Mouse (Mus musculus): ENCODE data around the gene Ctnna2. TPM values are rescaled to one million over a fixed set of nuclear protein-coding genes. Genes with fewer than 3 reads are reported as not detected.

The Ctnna2 gene
- polyA plus RNA-seq, 1 experiment from 2014 or later: 7.2 TPM

DNA sequence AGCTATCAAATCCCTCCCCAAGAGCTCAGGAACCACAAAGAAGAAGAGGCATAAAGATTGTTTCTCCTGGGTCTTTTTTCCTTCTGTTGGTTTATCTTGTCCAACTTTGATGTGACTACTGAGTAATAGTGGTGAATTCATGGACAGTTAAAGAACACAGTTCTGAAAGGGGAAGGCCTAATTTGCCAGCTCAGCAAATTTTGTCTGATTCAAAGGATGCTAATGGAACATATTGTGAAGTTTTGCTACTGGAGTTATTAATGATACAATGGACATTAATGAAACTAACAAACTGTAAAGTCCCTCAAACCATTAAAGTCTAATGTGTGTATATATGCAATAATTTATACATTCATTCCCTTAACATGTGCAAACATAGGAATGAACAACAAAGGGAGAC, 635.7 kb downstream of the Ctnna2 start:
- no peak overlapping the region for H3K27ac ChIP-seq (ENCODE audit: low read length)
- no peaks in the 10 kb centered on the region for H3K4me1 ChIP-seq (ENCODE audit: control insufficient read depth, insufficient read depth, low read length)
- no peak overlapping the region for H3K4me3 ChIP-seq (replicated peaks; ENCODE audit: low read length)
- no peaks in the 10 kb centered on the region for H3K9me3 ChIP-seq (replicated peaks; ENCODE audit: control insufficient read depth, low read length)
- H3K36me3 ChIP-seq (ENCODE audit: control insufficient read depth, insufficient read depth, low read length): no peaks in the 10 kb centered on the region
- H3K9ac ChIP-seq (ENCODE audit: low read length): no peak overlapping the region
- H3K4me2 ChIP-seq (ENCODE audit: low read depth, low read length): no peak overlapping the region
- no peak for ATAC-seq (ENCODE audit: insufficient read depth, low FRiP score)
- no peaks in the 10 kb centered on the region for H3K27me3 ChIP-seq (ENCODE audit: control insufficient read depth, insufficient read depth, low read length)

GRCm38 (mm10) chr6:77335537-77335936, 644.0 kb downstream of the Ctnna2 start:
- no peak overlapping the region for H3K27ac ChIP-seq (ENCODE audit: low read length)
- 75% methylated on average over 2 of the region's 2 CpGs for WGBS
- no peaks in the 10 kb centered on the region for H3K36me3 ChIP-seq (ENCODE audit: control insufficient read depth, insufficient read depth, low read length)
- H3K4me2 ChIP-seq (ENCODE audit: low read depth, low read length): no peak overlapping the region
- no peaks in the 10 kb centered on the region for H3K9me3 ChIP-seq (replicated peaks; ENCODE audit: control insufficient read depth, low read length)
- H3K9ac ChIP-seq (ENCODE audit: low read length): no peak overlapping the region
- no peak for ATAC-seq (ENCODE audit: insufficient read depth, low FRiP score)
- no peaks in the 10 kb centered on the region for H3K4me1 ChIP-seq (ENCODE audit: control insufficient read depth, insufficient read depth, low read length)
- no peak overlapping the region for H3K4me3 ChIP-seq (replicated peaks; ENCODE audit: low read length)
- H3K27me3 ChIP-seq (ENCODE audit: control insufficient read depth, insufficient read depth, low read length): no peaks in the 10 kb centered on the region

DNA sequence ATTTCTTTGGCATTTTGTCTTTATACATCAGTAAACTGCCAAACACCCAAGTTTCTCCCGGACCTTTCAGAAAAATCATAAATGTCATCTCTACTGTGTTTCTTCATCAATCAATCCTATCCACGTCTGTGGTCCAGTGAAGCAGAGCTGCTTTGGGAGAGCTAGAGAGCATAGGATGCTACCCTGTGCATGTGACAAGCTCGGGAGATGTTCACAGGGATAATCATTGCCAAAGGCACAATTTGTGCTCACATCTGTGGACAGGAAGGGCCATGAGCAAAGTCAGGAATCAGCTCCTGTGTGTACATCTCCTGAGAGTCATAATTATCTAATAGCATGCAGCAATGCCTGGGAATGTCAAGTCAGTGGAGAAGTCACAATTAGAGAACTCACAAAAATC, 654.8 kb downstream of the Ctnna2 start:
- no peak overlapping the region for H3K27ac ChIP-seq (ENCODE audit: low read length)
- no peak overlapping the region for H3K4me3 ChIP-seq (replicated peaks; ENCODE audit: low read length)
- no peaks in the 10 kb centered on the region for H3K4me1 ChIP-seq (ENCODE audit: control insufficient read depth, insufficient read depth, low read length)
- 71% methylated on average over 3 of the region's 3 CpGs for WGBS
- no peak overlapping the region for H3K4me2 ChIP-seq (ENCODE audit: low read depth, low read length)
- no peaks in the 10 kb centered on the region for H3K9me3 ChIP-seq (replicated peaks; ENCODE audit: control insufficient read depth, low read length)
- no peaks in the 10 kb centered on the region for H3K36me3 ChIP-seq (ENCODE audit: control insufficient read depth, insufficient read depth, low read length)
- H3K9ac ChIP-seq (ENCODE audit: low read length): no peak overlapping the region
- ATAC-seq (ENCODE audit: insufficient read depth, low FRiP score): no peak
- H3K27me3 ChIP-seq (ENCODE audit: control insufficient read depth, insufficient read depth, low read length): no peaks in the 10 kb centered on the region

- no peaks in the 10 kb centered on the region for H3K27me3 ChIP-seq (ENCODE audit: control insufficient read depth, insufficient read depth, low read length)
- H3K4me3 ChIP-seq (replicated peaks; ENCODE audit: low read length): no peak overlapping the region
- ATAC-seq (ENCODE audit: insufficient read depth, low FRiP score): no peak
- 85% methylated on average over 1 of the region's 1 CpGs for WGBS
- H3K4me2 ChIP-seq (ENCODE audit: low read depth, low read length): no peak overlapping the region
- no peaks in the 10 kb centered on the region for H3K4me1 ChIP-seq (ENCODE audit: control insufficient read depth, insufficient read depth, low read length)
- H3K36me3 ChIP-seq (ENCODE audit: control insufficient read depth, insufficient read depth, low read length): no peaks in the 10 kb centered on the region
- no peaks in the 10 kb centered on the region for H3K9me3 ChIP-seq (replicated peaks; ENCODE audit: control insufficient read depth, low read length)
- no peak overlapping the region for H3K9ac ChIP-seq (ENCODE audit: low read length)
- no peak overlapping the region for H3K27ac ChIP-seq (ENCODE audit: low read length)
Measured at GRCm38 (mm10) chr6:77324327-77324726, 655.2 kb downstream of the Ctnna2 start.

DNA sequence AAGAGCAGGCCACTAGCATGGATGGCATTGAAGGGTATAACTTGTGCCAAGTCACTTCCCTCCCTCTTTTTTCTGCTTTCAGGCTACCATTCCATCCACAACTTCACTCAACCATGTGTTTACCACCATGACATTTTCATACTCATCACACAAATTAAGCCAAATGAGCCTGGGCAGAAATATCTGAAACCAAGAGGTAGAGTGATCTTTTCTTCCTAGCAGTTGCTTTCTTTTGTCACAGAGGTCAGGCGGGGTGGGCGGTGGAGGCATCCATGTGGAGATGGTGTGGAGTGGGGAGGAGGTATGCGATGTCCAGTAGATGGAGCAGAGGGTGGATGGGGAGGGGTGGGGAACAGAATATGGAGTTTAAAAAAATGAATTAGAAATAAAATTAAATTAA, 672.7 kb downstream of the Ctnna2 start:
- Histone ChIP-seq H3K4me3 (replicated peaks; ENCODE audit: low read length) (no peak overlapping the region), H3K4me2 (ENCODE audit: low read depth, low read length) (no peak overlapping the region), H3K36me3 (ENCODE audit: control insufficient read depth, insufficient read depth, low read length) (no peaks in the 10 kb centered on the region), H3K9me3 (replicated peaks; ENCODE audit: control insufficient read depth, low read length) (no peaks in the 10 kb centered on the region), H3K4me1 (ENCODE audit: control insufficient read depth, insufficient read depth, low read length) (no peaks in the 10 kb centered on the region), H3K27me3 (ENCODE audit: control insufficient read depth, insufficient read depth, low read length) (no peaks in the 10 kb centered on the region), H3K27ac (ENCODE audit: low read length) (no peak overlapping the region), H3K9ac (ENCODE audit: low read length) (no peak overlapping the region)
- ATAC-seq (ENCODE audit: insufficient read depth, low FRiP score): no peak
- 93% methylated on average over 3 of the region's 3 CpGs for WGBS

GRCm38 (mm10) chr6:77301305-77301704, 678.2 kb downstream of the Ctnna2 start:
- no peak overlapping the region for H3K27ac ChIP-seq (ENCODE audit: low read length)
- H3K4me1 ChIP-seq (ENCODE audit: control insufficient read depth, insufficient read depth, low read length): no peaks in the 10 kb centered on the region
- no peak overlapping the region for H3K9ac ChIP-seq (ENCODE audit: low read length)
- no peak overlapping the region for H3K4me3 ChIP-seq (replicated peaks; ENCODE audit: low read length)
- H3K4me2 ChIP-seq (ENCODE audit: low read depth, low read length): no peak overlapping the region
- H3K27me3 ChIP-seq (ENCODE audit: control insufficient read depth, insufficient read depth, low read length): no peaks in the 10 kb centered on the region
- H3K9me3 ChIP-seq (replicated peaks; ENCODE audit: control insufficient read depth, low read length): no peaks in the 10 kb centered on the region
- 58% methylated on average over 1 of the region's 1 CpGs for WGBS
- no peaks in the 10 kb centered on the region for H3K36me3 ChIP-seq (ENCODE audit: control insufficient read depth, insufficient read depth, low read length)
- no peak for ATAC-seq (ENCODE audit: insufficient read depth, low FRiP score)

- no peak for ATAC-seq (ENCODE audit: insufficient read depth, low FRiP score)
- H3K9me3 ChIP-seq (replicated peaks; ENCODE audit: control insufficient read depth, low read length): no peaks in the 10 kb centered on the region
- H3K36me3 ChIP-seq (ENCODE audit: control insufficient read depth, insufficient read depth, low read length): no peaks in the 10 kb centered on the region
- no peaks in the 10 kb centered on the region for H3K4me1 ChIP-seq (ENCODE audit: control insufficient read depth, insufficient read depth, low read length)
- 72% methylated on average over 6 of the region's 6 CpGs for WGBS
- no peak overlapping the region for H3K4me3 ChIP-seq (replicated peaks; ENCODE audit: low read length)
- H3K27me3 ChIP-seq (ENCODE audit: control insufficient read depth, insufficient read depth, low read length): no peaks in the 10 kb centered on the region
- H3K27ac ChIP-seq (ENCODE audit: low read length): no peak overlapping the region
- no peak overlapping the region for H3K9ac ChIP-seq (ENCODE audit: low read length)
- H3K4me2 ChIP-seq (ENCODE audit: low read depth, low read length): no peak overlapping the region
Measured at GRCm38 (mm10) chr6:77291415-77291814, 688.1 kb downstream of the Ctnna2 start.

GRCm38 (mm10) chr6:77288402-77288801, 691.1 kb downstream of the Ctnna2 start:
- no peak overlapping the region for H3K27ac ChIP-seq (ENCODE audit: low read length)
- no peak for ATAC-seq (ENCODE audit: insufficient read depth, low FRiP score)
- no peak overlapping the region for H3K4me2 ChIP-seq (ENCODE audit: low read depth, low read length)
- no peaks in the 10 kb centered on the region for H3K36me3 ChIP-seq (ENCODE audit: control insufficient read depth, insufficient read depth, low read length)
- H3K27me3 ChIP-seq (ENCODE audit: control insufficient read depth, insufficient read depth, low read length): no peaks in the 10 kb centered on the region
- H3K4me3 ChIP-seq (replicated peaks; ENCODE audit: low read length): no peak overlapping the region
- no peak overlapping the region for H3K9ac ChIP-seq (ENCODE audit: low read length)
- no peaks in the 10 kb centered on the region for H3K9me3 ChIP-seq (replicated peaks; ENCODE audit: control insufficient read depth, low read length)
- H3K4me1 ChIP-seq (ENCODE audit: control insufficient read depth, insufficient read depth, low read length): no peaks in the 10 kb centered on the region

GRCm38 (mm10) chr6:77286317-77286716, 693.2 kb downstream of the Ctnna2 start:
- WGBS: 90% methylated on average over 5 of the region's 5 CpGs
- Histone ChIP-seq H3K27me3 (ENCODE audit: control insufficient read depth, insufficient read depth, low read length) (no peaks in the 10 kb centered on the region), H3K4me3 (replicated peaks; ENCODE audit: low read length) (no peak overlapping the region)

GRCm38 (mm10) chr6:77278794-77279193, 700.7 kb downstream of the Ctnna2 start:
- no peaks in the 10 kb centered on the region for H3K27me3 ChIP-seq (ENCODE audit: control insufficient read depth, insufficient read depth, low read length)

More at GRCm38 (mm10) chr6:77286317-77286716, 693.2 kb downstream of the Ctnna2 start:
- no peak overlapping the region for H3K9ac ChIP-seq (ENCODE audit: low read length)
- H3K4me2 ChIP-seq (ENCODE audit: low read depth, low read length): no peak overlapping the region
- no peaks in the 10 kb centered on the region for H3K36me3 ChIP-seq (ENCODE audit: control insufficient read depth, insufficient read depth, low read length)
- no peak for ATAC-seq (ENCODE audit: insufficient read depth, low FRiP score)
- H3K27ac ChIP-seq (ENCODE audit: low read length): no peak overlapping the region
- no peaks in the 10 kb centered on the region for H3K4me1 ChIP-seq (ENCODE audit: control insufficient read depth, insufficient read depth, low read length)
- H3K9me3 ChIP-seq (replicated peaks; ENCODE audit: control insufficient read depth, low read length): no peaks in the 10 kb centered on the region

More at GRCm38 (mm10) chr6:77278794-77279193, 700.7 kb downstream of the Ctnna2 start:
- Histone ChIP-seq H3K4me3 (replicated peaks; ENCODE audit: low read length) (no peak overlapping the region), H3K9ac (ENCODE audit: low read length) (no peak overlapping the region), H3K36me3 (ENCODE audit: control insufficient read depth, insufficient read depth, low read length) (no peaks in the 10 kb centered on the region), H3K4me2 (ENCODE audit: low read depth, low read length) (no peak overlapping the region), H3K9me3 (replicated peaks; ENCODE audit: control insufficient read depth, low read length) (no peaks in the 10 kb centered on the region), H3K27ac (ENCODE audit: low read length) (no peak overlapping the region), H3K4me1 (ENCODE audit: control insufficient read depth, insufficient read depth, low read length) (no peaks in the 10 kb centered on the region)
- 75% methylated on average over 5 of the region's 5 CpGs for WGBS
- no peak for ATAC-seq (ENCODE audit: insufficient read depth, low FRiP score)

All from stomach, embryonic 16.5 days (tissue).